Mouse (Mus musculus) regulatory T cell (primary cell): ENCODE data around the gene Ireb2.
"Not testable (repeated sequence)": the region's sequence is repeated elsewhere in the genome, so short reads cannot be mapped to it uniquely, and the experiment has no call there.

ENCODE experiments used
- in situ Hi-C: fragments of 300-600 bp; cut with MboI, MseI; formaldehyde crosslinking; loops from one replicate; pipeline ENCODE4 v1.15.1; 2025; ENCODE audit warnings: high pct_unique_total_duplicates

The Ireb2 gene

DNA sequence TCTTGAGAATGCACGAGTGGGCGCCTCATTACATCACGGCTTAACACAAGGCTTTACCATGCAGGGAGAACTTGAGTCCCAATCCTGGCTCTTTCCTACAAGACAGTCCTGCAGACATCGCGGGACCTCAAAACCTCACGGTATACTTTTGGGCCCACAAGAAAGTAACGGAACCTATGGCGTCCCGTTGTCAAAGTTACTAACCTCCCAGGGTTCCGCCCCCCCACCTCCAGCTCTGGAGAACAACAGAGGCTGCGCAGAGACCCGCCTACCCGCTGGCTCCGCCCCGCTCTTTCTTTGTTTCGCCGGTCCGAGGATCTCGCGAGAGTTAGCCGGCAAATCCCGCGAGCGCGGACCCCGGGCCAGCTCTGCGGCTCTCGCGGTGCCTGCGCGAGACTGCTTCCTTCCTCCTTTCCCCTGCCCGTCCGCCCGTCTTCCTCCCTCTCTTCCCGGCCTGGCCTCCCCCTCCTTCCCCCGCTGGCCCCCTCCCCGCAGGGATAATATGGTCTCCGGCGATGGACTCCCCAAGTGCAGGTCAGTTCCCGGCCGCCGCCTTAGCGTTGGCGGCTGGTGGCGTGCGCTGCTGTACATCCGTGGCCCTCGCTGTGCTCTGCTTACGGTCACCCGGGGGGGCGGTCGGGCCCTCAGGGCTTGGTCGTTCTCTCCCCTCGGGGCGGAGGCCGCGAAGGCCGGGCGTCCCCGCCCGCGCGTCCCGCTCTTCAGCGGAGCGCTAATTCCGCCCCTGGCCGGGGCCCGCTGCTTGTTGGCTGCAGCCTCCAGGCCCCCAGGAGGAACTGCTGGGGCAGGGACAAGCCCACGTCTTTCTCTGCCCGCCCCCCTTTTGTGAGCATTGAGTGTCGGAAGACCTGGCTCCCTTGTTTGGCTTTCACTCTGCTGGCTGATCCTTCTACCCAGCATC, at the start of gene Ireb2:
Ireb2 (plus strand) TSS at position 427 of the 919 bp plus-strand sequence.
- in situ Hi-C loops, result no loop called here

DNA sequence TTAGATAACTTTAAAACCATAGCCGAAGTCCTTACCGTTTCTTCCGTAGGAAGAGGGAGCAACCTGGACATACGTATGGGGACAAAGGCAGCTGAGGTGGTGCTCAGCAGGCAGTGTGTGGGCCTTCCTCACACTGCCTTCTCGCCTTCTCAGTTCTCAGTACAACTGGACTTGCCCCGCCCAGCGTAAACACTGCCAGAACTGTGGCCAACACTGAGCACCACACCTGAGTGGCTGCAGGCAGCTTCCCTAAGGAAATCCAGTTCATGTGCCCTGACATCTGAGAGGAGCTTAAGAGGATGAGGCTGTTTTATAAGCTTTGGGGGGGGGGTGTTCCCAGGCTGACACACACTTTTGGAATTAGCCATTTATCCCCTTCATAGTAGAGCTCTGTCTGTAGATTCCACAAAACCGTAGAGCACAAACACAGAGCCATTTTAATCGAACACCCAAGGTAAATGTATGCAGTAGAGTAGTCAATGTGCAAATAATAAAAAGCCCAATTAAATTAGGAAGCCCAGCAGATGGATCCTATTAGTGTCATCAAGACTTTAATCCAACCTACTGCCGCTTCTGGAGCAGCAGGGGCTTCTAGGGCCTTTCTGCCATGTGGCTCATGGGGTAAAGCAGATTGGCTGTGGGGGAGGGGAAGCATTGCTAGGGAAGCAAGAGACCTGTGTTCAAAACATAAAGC, 46.9 kb upstream of the Ireb2 start:
- in situ Hi-C loops, result no loop called here

DNA sequence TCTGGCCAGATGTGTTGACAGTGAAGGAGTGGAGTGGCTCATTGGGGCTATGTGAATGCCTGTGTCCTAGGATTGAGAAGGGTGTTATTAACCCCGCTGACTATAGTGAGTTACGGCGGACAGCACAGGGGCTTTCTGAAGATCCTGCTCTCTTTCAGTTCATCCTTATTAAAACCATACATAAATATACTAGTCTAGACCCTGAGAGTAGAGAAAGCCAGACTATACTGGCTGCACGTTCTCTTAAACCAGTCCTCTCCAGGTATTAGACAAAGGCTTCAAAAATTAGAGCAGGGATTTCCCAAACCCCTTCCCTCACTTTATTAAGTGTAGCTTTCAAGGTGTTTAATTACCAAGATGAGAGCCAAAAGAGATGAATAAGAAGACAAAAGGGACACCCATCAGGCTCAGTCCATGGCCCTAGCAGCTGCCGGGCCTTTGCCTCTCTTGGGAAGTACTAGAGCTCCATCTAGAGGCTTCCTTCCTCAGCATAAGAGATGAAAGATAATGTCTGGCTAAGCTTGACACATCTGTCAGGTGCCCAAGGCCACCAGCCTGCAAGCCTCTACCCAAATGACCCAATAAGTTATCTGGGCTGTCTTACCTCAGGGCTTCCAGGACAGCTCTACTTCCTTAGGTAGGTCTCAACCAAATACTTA, 42.0 kb upstream of the Ireb2 start:
- in situ Hi-C loops, result no loop called here

DNA sequence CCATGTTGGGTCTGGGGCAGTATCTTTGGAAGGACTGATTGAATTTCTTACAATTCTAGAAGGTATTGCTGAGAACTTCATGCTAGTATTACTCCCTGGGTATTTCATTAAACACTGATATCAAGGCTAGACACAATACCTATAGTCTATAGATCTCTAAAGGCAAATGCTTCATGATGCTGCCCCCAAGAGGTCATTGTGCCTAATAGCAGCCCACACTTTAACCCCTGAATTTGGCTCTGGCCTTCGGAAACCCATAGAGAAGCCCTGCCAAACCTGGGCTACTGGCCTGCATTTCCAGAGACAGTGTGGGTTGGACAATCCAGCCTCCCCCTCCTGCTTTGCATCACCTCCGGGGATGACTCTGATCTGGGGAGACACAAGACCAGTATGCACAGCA, 33.8 kb upstream of the Ireb2 start:
- in situ Hi-C loops, result no loop called here

DNA sequence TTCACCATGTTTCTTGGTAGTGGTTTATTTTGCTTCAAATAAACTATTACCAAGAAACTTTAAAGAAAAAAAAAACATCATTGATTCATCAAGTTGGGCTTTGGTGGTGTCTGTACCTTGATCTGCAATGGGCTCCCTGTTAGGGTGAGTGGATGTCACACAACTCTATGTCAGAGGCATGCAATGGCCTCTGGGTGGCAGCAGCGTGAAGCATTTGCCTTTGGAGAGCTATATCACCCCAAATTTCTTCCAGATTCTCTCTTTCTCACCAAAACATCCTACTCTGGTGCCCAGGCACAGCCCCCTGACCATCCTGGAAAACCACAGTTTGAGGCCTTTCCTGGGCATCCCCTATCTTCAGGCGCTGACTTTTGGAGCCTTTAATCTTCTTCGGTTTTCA, 33.0 kb upstream of the Ireb2 start:
- in situ Hi-C loops, result no loop called here

DNA sequence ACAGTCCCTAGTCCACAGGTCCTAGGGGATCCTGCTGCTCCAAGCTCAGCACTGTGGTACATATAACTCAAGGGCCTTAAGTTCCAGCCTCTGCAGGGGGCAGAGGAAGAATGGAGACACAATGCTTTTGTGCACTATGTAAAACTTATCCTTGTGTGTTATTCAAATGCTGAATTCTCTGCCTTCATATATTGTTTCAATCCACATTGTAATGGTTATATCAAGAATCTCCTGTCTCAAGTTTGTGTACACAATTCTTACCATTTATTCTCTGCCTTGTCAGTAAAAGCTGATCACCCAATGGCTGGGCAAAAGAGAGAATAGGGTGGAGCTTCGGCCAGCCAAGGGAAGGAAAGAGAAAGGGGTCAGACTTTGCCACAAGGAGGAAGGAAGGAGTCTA, 29.8 kb upstream of the Ireb2 start:
- in situ Hi-C loops, result no loop called here

DNA sequence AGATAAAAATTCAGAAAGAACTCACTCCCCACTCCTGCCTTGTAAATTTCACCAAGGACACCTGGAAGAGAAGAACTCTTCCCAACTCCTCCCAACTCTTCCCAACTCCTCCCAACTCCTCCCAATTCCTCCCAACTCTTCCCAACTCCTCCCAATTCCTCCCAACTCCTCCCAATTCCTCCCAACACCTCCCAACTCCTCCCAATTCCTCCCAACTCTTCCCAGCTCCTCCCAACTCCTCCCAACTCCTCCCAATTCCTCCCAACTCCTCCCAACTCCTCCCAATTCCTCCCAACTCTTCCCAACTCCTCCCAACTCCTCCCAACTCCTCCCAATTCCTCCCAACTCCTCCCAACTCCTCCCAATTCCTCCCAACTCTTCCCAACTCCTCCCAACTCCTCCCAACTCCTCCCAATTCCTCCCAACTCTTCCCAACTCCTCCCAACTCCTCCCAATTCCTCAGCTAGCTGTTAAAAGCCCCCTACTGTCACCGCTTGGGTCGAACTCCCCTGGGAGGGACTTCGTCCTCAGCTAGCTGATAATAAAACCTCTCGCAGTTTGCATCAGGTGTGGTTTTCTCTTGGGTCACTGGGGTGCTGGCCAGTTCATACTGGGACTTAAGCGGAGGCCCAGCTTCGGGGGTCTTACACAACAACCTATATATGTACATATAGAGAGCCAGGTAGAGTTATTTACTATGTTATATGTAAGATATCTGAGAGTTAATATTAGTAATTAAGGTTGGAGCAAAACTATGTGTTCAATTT, 27.5 kb upstream of the Ireb2 start:
- in situ Hi-C loops, result loop anchor here (5.0 kb wide), 1 partner anchor 99 kb away; no protein-coding TSS in a partner anchor

DNA sequence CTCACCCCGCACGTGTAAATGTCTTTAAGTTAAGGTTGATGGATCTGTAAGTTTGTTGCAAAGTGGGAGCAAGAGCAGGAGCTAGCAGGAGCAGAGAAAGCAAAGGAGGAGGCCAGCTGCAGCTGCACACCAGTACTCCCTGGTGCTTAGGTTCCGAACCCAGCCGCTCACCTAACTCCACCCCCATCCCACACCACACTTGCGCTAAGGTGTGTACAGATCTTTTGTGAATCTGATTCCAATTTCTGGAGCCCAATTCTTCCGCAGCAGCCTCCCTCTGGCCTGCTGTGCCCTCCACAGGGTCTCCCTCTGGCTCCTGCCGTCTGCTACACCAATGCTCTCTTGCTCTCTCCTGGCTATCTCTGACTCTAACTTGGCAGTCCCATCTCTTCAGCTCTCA, 25.8 kb upstream of the Ireb2 start:
- in situ Hi-C loops, result loop anchor here (5.0 kb wide), 1 partner anchor 101 kb away; no protein-coding TSS in a partner anchor

DNA sequence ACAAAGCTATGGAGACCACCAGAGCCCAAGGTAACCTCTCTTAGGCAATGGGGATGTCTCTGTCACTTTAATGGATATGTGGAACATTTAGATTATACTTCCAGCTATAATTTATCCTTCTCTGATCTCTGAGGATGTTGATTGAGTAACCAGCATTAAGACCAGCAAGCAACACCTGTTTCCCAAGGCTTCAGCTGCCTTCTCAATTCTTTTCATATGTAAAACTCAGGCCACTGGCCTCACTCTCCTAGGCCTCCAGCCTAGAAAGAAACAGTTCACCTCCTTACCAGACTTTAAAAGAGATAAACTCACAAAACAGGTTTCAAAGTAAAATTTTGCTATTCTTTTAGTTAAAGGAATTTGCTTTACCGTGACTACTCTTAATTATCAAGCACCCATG, 23.4 kb upstream of the Ireb2 start:
- in situ Hi-C loops, result no loop called here

DNA sequence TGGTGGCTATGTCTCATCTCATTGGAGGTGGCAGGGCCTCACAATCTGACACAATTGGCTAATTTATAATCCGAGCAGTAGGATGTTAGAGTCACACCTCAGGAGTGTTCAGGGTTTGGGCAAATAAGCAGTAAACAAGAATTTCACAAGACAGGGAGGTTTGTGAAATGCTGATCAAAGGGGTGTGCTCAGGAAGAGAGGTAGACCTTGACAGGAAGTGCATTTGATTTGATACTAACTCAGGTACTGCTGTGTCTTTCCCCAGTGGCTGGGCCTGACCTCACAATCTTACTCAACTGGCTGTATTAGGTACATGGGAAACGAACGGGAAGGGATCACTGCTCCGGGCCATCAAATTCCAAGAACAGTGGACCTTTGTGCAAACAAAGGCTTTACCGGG, 21.3 kb upstream of the Ireb2 start:
- in situ Hi-C loops, result no loop called here

DNA sequence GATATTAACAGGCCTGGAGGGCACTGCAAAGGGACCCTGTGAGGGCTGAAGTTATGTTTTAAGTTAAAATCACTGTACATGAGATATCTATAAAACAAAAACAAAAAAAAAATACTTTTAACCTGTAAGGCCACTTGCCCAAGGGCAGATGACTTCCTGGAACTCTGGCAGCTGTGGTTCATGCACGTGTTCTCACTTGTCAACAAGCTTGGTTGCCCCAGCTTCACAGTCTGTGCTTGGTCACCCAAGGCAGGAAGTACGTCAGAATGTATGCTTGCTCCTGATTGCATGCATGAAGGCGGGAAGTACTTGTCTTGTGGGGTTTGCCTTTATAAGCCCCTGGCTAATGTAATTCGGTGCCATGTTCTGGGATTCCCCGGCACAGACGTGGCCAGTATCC, 19.7 kb upstream of the Ireb2 start:
- in situ Hi-C loops, result no loop called here

DNA sequence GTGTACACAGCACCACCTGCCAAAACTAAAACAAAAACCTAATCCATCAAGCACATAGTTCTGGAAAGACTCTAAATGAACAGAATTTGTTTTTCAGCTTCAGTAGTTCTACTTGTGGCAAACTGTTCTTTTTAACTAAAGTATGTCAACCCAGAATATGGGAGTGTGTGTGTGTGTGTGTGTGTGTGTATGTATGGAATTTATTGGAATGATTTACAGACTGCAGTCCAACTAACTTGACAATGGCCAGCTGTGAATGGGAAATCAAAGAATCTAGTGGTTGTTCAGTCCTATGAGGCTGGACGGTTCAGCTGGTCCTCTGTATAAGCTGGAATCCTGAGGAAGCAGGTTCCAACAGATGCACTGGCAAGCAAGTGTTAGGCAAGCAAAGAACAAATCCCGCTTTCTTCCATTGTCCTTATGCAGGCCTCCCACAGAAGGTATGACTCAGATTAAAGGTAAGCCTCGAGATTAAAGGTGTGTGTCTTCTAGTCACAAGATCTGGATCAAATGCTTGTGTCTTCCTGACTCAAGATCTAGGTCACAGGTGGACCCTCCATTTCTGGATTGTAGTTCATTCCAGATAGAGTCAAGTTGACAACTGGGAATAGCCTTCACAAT, 18.9 kb upstream of the Ireb2 start:
- in situ Hi-C loops, result no loop called here

DNA sequence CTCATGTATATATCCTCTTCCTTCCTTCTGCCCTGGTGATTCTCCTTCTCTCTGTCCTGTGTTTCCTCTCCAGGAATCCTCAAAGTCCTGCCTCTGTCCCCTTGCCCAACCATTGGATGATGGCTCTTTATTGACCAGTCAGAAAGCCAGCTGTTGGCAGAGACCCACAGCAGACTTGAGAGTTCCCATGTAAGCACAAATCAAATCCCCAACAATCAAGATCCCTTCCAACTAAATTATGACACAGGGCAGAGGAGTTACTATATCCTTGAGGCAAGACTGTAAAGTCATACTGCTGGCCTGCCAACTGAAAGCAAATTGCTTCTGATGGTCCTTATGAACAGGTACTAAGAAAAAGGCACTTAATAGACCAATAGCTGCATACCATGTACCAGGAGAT, 15.4 kb upstream of the Ireb2 start:
- in situ Hi-C loops, result no loop called here

DNA sequence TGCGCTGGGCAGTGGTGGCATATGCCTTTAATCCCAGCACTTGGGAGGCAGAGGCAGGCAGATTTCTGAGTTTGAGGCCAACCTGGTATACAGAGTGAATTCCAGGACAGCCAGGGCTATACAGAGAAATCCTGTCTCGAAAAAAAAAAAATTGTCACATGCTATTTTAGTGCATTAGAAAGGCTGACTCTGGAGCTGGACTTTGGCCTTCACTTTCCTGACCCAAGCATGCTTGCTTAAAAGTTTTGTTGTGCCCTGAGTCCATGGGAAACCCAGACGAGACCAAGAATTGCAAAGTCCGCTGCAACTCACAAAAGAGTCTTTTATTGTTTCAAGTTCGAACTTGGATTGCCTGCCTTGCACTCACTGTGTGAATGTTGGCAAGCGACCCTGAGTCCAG, 10.6 kb upstream of the Ireb2 start:
- in situ Hi-C loops, result not testable (repeated sequence)

DNA sequence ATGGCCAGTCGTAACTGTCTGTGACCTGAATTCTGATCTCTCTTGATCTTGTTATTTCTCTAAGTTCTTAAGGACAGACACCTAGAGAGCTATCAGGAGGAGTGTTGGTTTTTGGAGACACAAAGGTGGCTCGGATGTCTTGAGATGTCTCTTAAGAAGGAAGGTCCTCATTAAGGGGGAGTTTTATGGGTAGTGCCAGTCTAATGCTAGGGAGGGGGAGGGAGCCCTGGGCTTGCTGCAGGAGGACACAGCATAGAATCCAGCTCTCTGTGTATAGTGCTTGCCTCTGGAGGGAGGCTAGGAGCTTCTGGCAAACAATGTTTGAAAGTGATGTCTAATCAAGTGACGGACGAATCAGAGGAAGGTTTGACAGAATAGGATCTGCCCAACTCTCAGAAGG, 10.0 kb upstream of the Ireb2 start:
- in situ Hi-C loops, result no loop called here

DNA sequence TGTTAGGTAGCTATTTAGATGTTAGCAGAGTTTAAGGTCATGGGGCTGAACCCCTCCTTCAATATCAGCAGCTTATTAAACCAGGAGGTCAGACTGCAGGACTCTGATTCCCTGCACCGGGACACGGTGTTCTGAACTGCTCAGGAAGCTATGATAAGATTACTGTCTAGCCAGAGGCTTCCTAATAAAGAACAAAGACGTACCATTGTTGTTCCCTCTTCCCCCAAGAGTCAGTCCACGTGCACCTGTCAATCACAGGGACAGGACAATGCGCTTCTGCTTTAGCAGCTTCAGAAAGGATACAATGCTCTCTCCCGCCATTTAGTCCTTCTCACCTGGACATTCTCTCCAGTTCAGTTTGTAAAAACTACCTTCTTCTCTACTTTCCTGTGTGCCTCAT, 8.0 kb upstream of the Ireb2 start:
- in situ Hi-C loops, result no loop called here

DNA sequence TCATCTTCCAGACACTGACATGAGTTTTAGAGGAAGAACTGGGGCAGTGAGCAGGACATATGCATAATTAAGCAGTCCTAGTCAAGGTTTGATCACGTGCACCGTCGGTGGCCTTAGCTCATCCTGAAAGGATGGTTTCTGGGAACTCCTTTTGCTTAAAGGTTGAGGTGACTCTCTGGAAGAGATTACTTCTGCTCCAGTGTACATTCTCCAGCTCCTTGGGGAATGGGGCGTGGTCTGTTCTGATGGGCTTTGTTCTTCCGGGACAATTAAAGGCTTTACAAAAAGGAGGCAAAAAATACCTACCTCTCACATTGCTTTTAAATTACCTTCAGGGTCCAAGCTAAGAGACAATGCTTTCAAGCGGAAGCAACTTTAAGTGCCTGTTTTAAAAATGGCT, 7.5 kb upstream of the Ireb2 start:
- in situ Hi-C loops, result no loop called here

DNA sequence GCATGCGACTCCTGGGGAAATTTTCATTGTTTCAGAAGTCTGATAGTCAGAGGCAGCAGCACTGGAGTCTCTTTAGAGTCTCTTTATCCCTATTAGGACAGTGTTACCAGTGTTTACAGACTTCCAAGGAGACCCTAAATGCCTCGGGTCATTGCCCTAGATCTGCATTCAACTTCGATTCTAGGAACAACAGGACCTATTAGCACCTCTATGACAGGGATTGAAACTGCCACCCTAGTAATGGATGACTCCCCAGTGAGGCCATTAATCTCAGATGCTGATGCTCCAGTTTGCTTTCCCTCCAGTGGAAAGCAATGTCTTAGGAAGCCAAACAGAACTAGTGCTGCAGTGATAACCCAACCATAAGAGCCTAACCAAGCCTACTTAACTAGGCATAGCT, 6.1 kb upstream of the Ireb2 start:
- in situ Hi-C loops, result no loop called here

DNA sequence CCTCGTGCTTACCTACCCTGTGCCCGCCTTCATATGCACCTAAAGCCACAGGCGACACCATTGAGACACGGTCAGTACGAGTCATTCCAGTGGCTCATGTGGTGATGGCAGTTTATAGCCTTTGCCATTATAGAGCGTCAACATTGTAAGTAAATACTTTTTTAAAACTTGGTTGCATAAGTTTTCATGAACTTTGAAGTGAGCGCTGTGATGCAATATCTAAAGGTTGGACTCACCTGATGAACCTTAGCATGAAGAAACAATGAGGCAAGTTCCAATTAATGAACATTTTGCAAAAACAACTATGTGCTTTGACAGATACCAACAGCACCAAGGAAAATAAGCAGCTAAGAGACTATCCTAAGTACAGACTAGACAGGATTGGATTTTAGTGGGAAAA, 3.1 kb upstream of the Ireb2 start:
- in situ Hi-C loops, result no loop called here

DNA sequence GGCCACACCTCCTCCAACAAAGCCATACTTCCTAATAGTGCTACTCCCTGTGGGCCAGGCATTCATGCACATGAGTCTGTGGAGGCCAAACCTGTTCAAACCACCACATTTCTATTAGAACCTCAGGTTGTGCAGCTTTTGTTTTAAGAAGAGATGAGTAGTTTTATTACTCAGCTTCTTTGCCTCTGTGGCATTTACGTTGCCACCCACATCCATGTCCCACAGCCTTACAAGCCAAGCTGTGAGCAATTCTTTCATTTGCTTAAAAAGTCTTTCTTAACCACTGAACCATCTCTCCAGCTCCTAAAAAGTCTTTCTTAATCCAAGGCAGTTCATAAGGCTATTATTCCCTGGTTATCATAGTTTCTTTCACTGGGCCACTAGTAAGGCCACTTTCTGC, 15.2 kb downstream of the Ireb2 start:
- in situ Hi-C loops, result loop anchor here (10.0 kb wide), 1 partner anchor 316 kb away; no protein-coding TSS in a partner anchor

DNA sequence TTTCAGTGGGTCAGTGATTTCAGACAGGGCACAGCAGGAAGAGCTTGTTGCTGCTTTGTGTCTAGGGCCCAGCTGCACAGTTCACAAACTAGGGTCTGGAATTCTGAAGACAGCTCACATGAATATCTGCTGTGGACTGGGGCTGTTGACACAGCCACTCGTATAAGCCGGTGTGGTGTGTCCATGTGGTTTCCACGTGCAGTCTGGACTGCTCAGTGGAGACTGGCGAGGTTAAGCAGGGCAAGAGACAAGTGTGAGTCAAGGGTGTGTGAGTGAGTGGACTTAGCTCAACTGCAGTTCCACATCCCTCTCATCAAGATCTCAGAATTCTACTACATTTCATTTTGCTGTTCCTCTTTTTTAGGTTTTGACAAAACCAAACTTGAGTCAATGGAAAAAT, 28.5 kb downstream of the Ireb2 start:
- in situ Hi-C loops, result no loop called here
